Mouse (Mus musculus): Measurements from ENCODE around the gene Slc4a11. TPM values are rescaled to one million over a fixed set of nuclear protein-coding genes. Genes with fewer than 3 reads are reported as not detected.

The Slc4a11 gene
- polyA plus RNA-seq, 1 experiment from 2014 or later = 0.15 TPM

GRCm38 (mm10) chr2:130634739-130635411 is 62.4 kb downstream of the Slc4a11 start:
- DNase-seq (ENCODE audit: low spot score) (peak; percentile 59), ATAC-seq (ENCODE audit: low FRiP score) (peak; percentile 53)
- Histone ChIP-seq H3K9ac (ENCODE audit: low read depth, low read length) (peak overlapping the region; percentile 52), H3K4me3 (ENCODE audit: low read depth, low read length) (peak overlapping the region; percentile 35), H3K9me3 (ENCODE audit: control insufficient read depth, low read length) (no peaks in the 10 kb centered on the region), H3K4me2 (replicated peaks; ENCODE audit: low read depth, low read length) (peak overlapping the region; percentile 78), H3K36me3 (ENCODE audit: control insufficient read depth, insufficient read depth, low read length) (no peaks in the 10 kb centered on the region), H3K4me1 (replicated peaks; ENCODE audit: control insufficient read depth, insufficient read depth, low read length) (peaks cover 8% of the 10 kb centered on the region), H3K27ac (ENCODE audit: low read depth, low read length) (no peak overlapping the region), H3K27me3 (ENCODE audit: control insufficient read depth, insufficient read depth, low read length) (peaks cover 48% of the 10 kb centered on the region)
- under 1% methylated on average over 33 of the region's 38 CpGs for WGBS

Other genes starting within 250 kb of the Slc4a11 start
- 102 TPM in 2 replicates for gene Ptpra, start 247.2 kb downstream of the Slc4a11 start, polyA plus RNA-seq (2014; fragmentation: Nextera tagmentation; extraction: Ambion mirVana)
- gene Mrps26, start 133.8 kb downstream of the Slc4a11 start, polyA plus RNA-seq (2014; fragmentation: Nextera tagmentation; extraction: Ambion mirVana) = 77.4 and 86.5 TPM in 2 replicates
- not detected in 2 replicates for gene Oxt, start 121.3 kb downstream of the Slc4a11 start, polyA plus RNA-seq (2014; fragmentation: Nextera tagmentation; extraction: Ambion mirVana)
- not detected in 2 replicates for gene Avp, start 115.0 kb downstream of the Slc4a11 start, polyA plus RNA-seq (2014; fragmentation: Nextera tagmentation; extraction: Ambion mirVana)
- gene Fastkd5, start 67.5 kb downstream of the Slc4a11 start, polyA plus RNA-seq (2014; fragmentation: Nextera tagmentation; extraction: Ambion mirVana) = 20.2 and 22.0 TPM in 2 replicates
- gene Ubox5, start 67.5 kb downstream of the Slc4a11 start, polyA plus RNA-seq (2014; fragmentation: Nextera tagmentation; extraction: Ambion mirVana) = 16.3 and 17.3 TPM in 2 replicates
- gene Lzts3, start 54.7 kb downstream of the Slc4a11 start, polyA plus RNA-seq (2014; fragmentation: Nextera tagmentation; extraction: Ambion mirVana) = 0.98 and 1.6 TPM in 2 replicates
- 50.2 and 57.7 TPM in 2 replicates for gene Ddrgk1, start 32.9 kb downstream of the Slc4a11 start, polyA plus RNA-seq (2014; fragmentation: Nextera tagmentation; extraction: Ambion mirVana)
- gene Itpa, start 29.9 kb downstream of the Slc4a11 start, polyA plus RNA-seq (2014; fragmentation: Nextera tagmentation; extraction: Ambion mirVana) = 132 and 137 TPM in 2 replicates
- 66.8 and 70.6 TPM in 2 replicates for gene 4930402H24Rik, start 208.9 kb upstream of the Slc4a11 start, polyA plus RNA-seq (2014; fragmentation: Nextera tagmentation; extraction: Ambion mirVana)
- gene Atrn, start 209.0 kb upstream of the Slc4a11 start, polyA plus RNA-seq (2014; fragmentation: Nextera tagmentation; extraction: Ambion mirVana) = 9.3 and 9.9 TPM in 2 replicates

All from hindbrain, embryonic 11.5 days (tissue).